Mouse (Mus musculus) neutrophil, adult 65 days (primary cell): ENCODE results near the gene Il20. TPM values are rescaled to one million over a fixed set of nuclear protein-coding genes. Genes with fewer than 3 reads are reported as not detected.

Experiments used
- total RNA-seq: library from RNA; stranded (reverse); gene quantifications from 2 replicates; pipeline ENCODE4 v1.2.4, GENCODE M21; 2023

The Il20 gene
- total RNA-seq: not detected in 2 replicates

DNA sequence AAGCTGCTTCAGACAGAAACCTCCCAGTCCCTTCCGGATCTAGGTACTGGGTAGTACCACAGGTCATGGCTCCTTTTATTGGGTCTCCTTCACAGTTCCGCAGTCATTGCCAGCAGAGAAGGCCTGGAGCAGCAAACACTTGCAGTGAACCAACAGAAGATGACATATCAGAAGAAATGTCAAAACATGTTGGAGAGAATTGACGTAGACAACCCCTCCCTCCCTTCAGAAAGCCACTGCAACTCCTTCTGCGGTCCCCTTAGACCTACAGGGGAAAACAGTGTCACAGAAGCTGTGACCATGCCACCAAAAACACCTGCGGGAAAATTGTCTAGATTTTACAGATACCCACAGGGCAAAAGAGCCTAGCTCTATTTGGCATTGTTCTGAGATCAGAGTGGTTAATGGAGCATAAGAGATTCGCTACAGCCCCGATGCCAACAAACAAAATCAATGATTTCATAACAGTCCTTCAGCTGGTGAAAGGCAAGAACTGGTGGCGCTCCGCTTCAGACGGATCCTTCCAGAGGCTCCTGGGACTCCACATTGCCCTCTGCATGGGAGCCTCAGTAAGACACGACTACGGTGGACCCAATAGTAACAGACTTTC, at the start of gene Il20:
Il20 (minus strand) TSS at position 51 of the 610 bp plus-strand sequence.

GRCm38 (mm10) chr1:130940065-130940687, 28.9 kb upstream of the Il20 start, which contains the start of gene Il19:
TSS of gene Il19 (minus strand) at chr1:130940115.

GRCm38 (mm10) chr1:130887354-130887753, 23.9 kb downstream of the Il20 start, which contains the start of gene Il24:
TSS of gene Il24 (minus strand) at chr1:130887454.

GRCm38 (mm10) chr1:130865541-130866221, 45.6 kb downstream of the Il20 start, which contains the start of gene Fcmr:
TSS of gene Fcmr (plus strand) at chr1:130865669.

Other genes with a start within 250 kb of the Il20 start
- not detected in 2 replicates for gene C4bp, start 249.8 kb downstream of the Il20 start, total RNA-seq
- gene Gm29427, start 195.7 kb downstream of the Il20 start, total RNA-seq: not detected in 2 replicates
- gene Yod1, start 194.1 kb downstream of the Il20 start, total RNA-seq: 10.8 and 13.7 TPM in 2 replicates
- gene Pfkfb2, start 182.2 kb downstream of the Il20 start, total RNA-seq: 15.5 and 18.9 TPM in 2 replicates
- gene AA986860, start 179.5 kb downstream of the Il20 start, total RNA-seq: 0.23 and 0.44 TPM in 2 replicates
- not detected in 2 replicates for gene Fcamr, start 110.5 kb downstream of the Il20 start, total RNA-seq
- not detected in 2 replicates for gene Pigr, start 84.8 kb downstream of the Il20 start, total RNA-seq
- 0.63 and 1.6 TPM in 2 replicates for gene Fcmr, start 45.8 kb downstream of the Il20 start, total RNA-seq
- gene Il24, start 24.0 kb downstream of the Il20 start, total RNA-seq: not detected in 2 replicates
- gene Il19, start 28.7 kb upstream of the Il20 start, total RNA-seq: not detected in 2 replicates
- not detected in 2 replicates for gene Il10, start 108.4 kb upstream of the Il20 start, total RNA-seq
- gene Mapkapk2, start 186.4 kb upstream of the Il20 start, total RNA-seq: 278 and 402 TPM in 2 replicates
- gene Dyrk3, start 226.9 kb upstream of the Il20 start, total RNA-seq: 6.9 and 8.4 TPM in 2 replicates
- gene Eif2d, start 241.7 kb upstream of the Il20 start, total RNA-seq: 14.0 and 15.9 TPM in 2 replicates